Mouse (Mus musculus): ENCODE data around the gene Ddc. TPM values are rescaled to one million over a fixed set of nuclear protein-coding genes. Genes with fewer than 3 reads are reported as not detected.

Gene Ddc
- total RNA-seq, 2 experiments from 2014 or later = 5.4 TPM

- no peak for DNase-seq (ENCODE audit: low spot score in 2 of 2)
- intact Hi-C loops (cut with DNase I) = loop anchor here (5.0 kb wide), 2 partner anchors 733 to 748 kb away; no protein-coding TSS in a partner anchor
These were observed 88.4 kb downstream of the Ddc start for GRCm38 (mm10) chr11:11809404-11810175.

- intact Hi-C loops (cut with DNase I) = no loop called here
- DNase-seq (ENCODE audit: low spot score in 2 of 2) = peak; percentile 96 to 97
These were observed 89.0 kb downstream of the Ddc start, which contains the start of gene Fignl1 for GRCm38 (mm10) chr11:11808820-11809403. Gene Fignl1, minus strand, starts transcription at chr11:11808962.

- intact Hi-C loops (cut with DNase I) = no loop called here
These were observed 89.7 kb downstream of the Ddc start for GRCm38 (mm10) chr11:11808035-11808819.

GRCm38 (mm10) chr11:11805951-11806350 lies 92.0 kb downstream of the Ddc start:
- intact Hi-C loops (cut with DNase I) = no loop called here
- no peak for DNase-seq (ENCODE audit: low spot score in 2 of 2)

More at GRCm38 (mm10) chr11:11808035-11808819, 89.7 kb downstream of the Ddc start:
- DNase-seq (ENCODE audit: low spot score in 2 of 2) = no peak

- DNase-seq (ENCODE audit: low spot score in 2 of 2) = no peak
- intact Hi-C loops (cut with DNase I) = no loop called here
These were observed 93.5 kb downstream of the Ddc start for GRCm38 (mm10) chr11:11804421-11804820.

GRCm38 (mm10) chr11:11801067-11801466 lies 96.9 kb downstream of the Ddc start:
- DNase-seq (ENCODE audit: low spot score in 2 of 2) = no peak
- intact Hi-C loops (cut with DNase I) = no loop called here

- intact Hi-C loops (cut with DNase I) = no loop called here
- DNase-seq (ENCODE audit: low spot score in 2 of 2) = no peak
These were observed 97.6 kb downstream of the Ddc start for GRCm38 (mm10) chr11:11800304-11800703.

GRCm38 (mm10) chr11:11798690-11799089 lies 99.3 kb downstream of the Ddc start:
- DNase-seq (ENCODE audit: low spot score in 2 of 2) = no peak
- intact Hi-C loops (cut with DNase I) = no loop called here

- intact Hi-C loops (cut with DNase I) = no loop called here
- DNase-seq (ENCODE audit: low spot score in 2 of 2) = no peak
These were observed 103.3 kb downstream of the Ddc start for GRCm38 (mm10) chr11:11794626-11795025.

GRCm38 (mm10) chr11:11788521-11788974 lies 109.4 kb downstream of the Ddc start:
- peak; percentile 66 to 75 for DNase-seq (ENCODE audit: low spot score in 2 of 2)
- intact Hi-C loops (cut with DNase I) = loop anchor here (1.0 to 2.0 kb wide), 3 partner anchors 230 to 328 kb away; no protein-coding TSS in a partner anchor

- DNase-seq (ENCODE audit: low spot score in 2 of 2) = no peak
- intact Hi-C loops (cut with DNase I) = no loop called here
These were observed 112.5 kb downstream of the Ddc start for GRCm38 (mm10) chr11:11785457-11785856.

GRCm38 (mm10) chr11:11781728-11782127 lies 116.2 kb downstream of the Ddc start:
- DNase-seq (ENCODE audit: low spot score in 2 of 2) = no peak
- intact Hi-C loops (cut with DNase I) = no loop called here

GRCm38 (mm10) chr11:11778345-11778744 lies 119.6 kb downstream of the Ddc start:
- DNase-seq (ENCODE audit: low spot score in 2 of 2) = peak in 1 of 2 experiments; percentile 13
- intact Hi-C loops (cut with DNase I) = no loop called here

GRCm38 (mm10) chr11:11777796-11778195 lies 120.1 kb downstream of the Ddc start:
- intact Hi-C loops (cut with DNase I) = no loop called here
- DNase-seq (ENCODE audit: low spot score in 2 of 2) = no peak

- DNase-seq (ENCODE audit: low spot score in 2 of 2) = no peak
- intact Hi-C loops (cut with DNase I) = no loop called here
These were observed 120.7 kb downstream of the Ddc start for GRCm38 (mm10) chr11:11777246-11777645.

- no peak for DNase-seq (ENCODE audit: low spot score in 2 of 2)
- intact Hi-C loops (cut with DNase I) = no loop called here
These were observed 121.1 kb downstream of the Ddc start for GRCm38 (mm10) chr11:11776822-11777174.

GRCm38 (mm10) chr11:11776071-11776821 lies 121.7 kb downstream of the Ddc start:
- DNase-seq (ENCODE audit: low spot score in 2 of 2) = no peak
- intact Hi-C loops (cut with DNase I) = no loop called here

- no peak for DNase-seq (ENCODE audit: low spot score in 2 of 2)
- intact Hi-C loops (cut with DNase I) = no loop called here
These were observed 123.1 kb downstream of the Ddc start for GRCm38 (mm10) chr11:11774893-11775292.

- intact Hi-C loops (cut with DNase I) = no loop called here
- DNase-seq (ENCODE audit: low spot score in 2 of 2) = no peak
These were observed 123.6 kb downstream of the Ddc start for GRCm38 (mm10) chr11:11774384-11774783.

GRCm38 (mm10) chr11:11772196-11772595 lies 125.7 kb downstream of the Ddc start:
- DNase-seq (ENCODE audit: low spot score in 2 of 2) = no peak
- intact Hi-C loops (cut with DNase I) = no loop called here

Data from left cerebral cortex, postnatal 36 days (tissue).